Mouse (Mus musculus) T-helper 17 cell (primary cell): ENCODE data around the gene Btbd9.

Experiments used
- in situ Hi-C, 2 experiments: fragments of 300-600 bp; cut with MboI, MseI; formaldehyde crosslinking; loops; 1 replicate in 1 of 2; 2 replicates in 1 of 2; pipeline ENCODE4 v1.15.1; 2025; ENCODE audit warnings: high pct_unique_total_duplicates in 2 of 2

The Btbd9 gene

DNA sequence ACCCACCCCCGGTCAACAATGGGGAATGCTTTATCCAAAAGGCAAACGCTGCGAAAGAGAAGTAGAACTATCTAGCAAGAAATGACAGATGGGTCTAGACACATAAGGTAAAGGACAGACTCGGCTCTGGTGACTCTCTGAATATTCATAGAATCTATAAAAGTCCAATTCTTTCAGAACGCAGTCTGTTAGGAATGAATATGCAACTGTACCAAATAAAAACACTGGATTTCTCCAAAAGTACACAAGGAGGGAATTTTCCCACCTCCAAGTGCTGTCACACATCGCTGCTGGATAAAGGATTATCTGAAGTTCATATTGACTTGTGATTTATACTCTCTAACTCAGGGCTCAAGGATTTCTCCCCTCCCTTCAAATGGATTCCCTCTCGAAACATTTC, 118.8 kb downstream of the Btbd9 start:
- in situ Hi-C loops, result no loop called here

DNA sequence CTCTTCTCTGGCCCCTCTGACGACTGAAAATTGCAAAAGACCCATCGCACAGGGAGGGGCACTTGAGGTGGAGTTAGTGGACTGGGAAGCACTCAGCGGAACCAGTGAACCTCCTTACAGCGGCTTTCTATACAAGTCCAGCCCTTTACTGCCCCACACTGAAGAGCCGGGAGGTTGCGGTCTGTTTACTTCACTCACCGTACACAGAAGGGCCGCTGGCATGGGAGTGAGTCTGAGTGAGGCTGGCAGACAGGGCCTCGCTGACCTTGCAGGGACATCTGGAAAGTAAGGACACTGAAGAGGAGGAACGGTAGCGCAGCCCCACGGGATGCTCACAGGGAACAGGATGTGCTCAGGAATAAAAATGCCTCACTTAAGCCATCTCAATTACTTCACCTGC, 120.0 kb downstream of the Btbd9 start:
- in situ Hi-C loops, result no loop called here

DNA sequence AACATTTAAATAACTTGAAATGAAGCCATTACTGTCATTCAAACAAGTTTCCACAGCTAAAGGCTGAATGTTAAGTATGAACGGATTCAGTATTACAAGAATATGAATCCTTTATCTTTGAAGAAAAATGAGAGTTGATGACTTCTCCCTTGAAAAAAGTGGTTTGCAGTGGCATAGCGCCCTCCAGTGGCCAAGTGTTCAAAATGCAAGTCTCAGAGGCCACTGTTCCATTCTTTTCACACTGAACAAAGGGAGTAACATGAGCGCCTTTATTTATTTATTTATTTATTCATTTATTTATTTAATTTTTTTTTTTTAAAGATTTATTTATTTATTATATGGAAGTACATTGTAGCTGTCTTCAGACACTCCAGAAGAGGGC, 121.4 kb downstream of the Btbd9 start:
- in situ Hi-C loops, result loop anchor here in 1 of 2 experiments (5.0 kb wide), 2 partner anchors 343 to 558 kb away; no protein-coding TSS in a partner anchor

DNA sequence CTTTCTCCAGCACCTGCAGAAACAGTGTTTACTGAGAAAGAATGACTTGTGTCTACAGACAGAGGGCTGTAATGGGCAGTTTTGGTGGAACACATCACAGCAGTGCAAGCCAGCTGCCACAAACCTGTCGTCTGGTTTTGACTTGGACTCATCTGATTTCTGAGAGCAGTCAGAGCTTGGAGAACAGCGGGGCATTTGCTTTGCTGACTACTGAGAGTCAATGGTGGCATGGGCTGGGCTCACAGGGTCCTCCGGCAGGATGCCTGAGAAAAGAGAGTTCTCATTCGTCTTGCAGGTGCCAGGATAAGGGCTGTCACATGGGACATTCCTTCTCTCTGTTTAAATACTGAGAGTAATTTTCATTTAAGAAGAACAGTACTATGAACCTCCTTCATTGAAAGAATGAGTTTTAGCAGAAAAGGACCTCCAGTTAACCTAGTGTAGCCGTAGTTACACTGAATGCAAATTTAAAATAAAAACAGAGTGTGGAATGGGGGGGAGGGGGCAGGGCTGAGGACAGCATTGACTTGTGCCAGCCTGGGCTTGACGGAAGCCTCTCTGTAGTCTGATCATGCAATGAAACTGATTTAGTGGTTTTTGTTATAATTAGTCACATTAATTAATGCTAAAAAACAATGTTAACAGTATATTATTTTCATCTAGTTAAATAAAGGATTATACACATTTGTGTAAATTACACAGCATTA, 122.0 kb downstream of the Btbd9 start:
- in situ Hi-C loops, result loop anchor here in 1 of 2 experiments (5.0 kb wide), 2 partner anchors 342 to 557 kb away; no protein-coding TSS in a partner anchor

DNA sequence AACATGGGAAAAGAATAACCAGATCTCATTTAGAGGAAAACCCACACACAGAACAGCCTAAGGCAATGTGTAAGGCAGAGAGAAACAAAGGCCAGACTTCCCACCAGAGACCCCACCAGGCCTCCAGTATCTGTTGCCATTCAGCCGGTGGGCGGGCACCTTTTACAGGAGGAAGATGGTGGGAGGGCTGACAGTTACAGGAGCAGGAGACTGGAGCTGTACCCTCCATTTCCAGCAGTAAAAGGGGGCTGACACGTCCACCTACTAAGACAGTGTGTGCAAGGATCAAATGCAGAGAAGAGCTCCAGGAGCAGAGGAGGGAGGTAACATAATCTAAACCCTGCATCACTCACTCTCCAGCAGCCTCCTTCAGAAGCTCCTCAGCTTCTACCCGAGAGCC, 123.0 kb downstream of the Btbd9 start:
- in situ Hi-C loops, result loop anchor here in 1 of 2 experiments (5.0 kb wide), 2 partner anchors 341 to 556 kb away; no protein-coding TSS in a partner anchor

DNA sequence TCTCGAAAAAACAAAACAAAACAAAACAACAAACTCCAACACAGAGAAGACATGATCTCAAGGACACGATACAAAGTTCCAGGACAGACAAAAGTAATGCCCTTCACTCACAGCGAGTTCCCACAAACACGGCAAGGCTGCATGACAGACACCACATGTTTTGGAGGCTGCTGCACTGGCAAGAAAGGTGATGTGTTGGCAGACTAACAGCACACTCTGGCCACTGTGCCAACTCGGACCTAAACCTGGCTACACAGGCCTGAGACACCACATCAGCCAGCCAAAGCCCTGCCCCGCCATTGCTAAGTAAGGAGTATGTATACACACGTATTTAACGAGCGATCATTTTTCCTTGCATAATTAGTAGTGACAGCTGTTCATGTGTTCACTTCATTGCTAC, 123.9 kb downstream of the Btbd9 start:
- in situ Hi-C loops, result loop anchor here in 1 of 2 experiments (5.0 kb wide), 2 partner anchors 340 to 555 kb away; no protein-coding TSS in a partner anchor

DNA sequence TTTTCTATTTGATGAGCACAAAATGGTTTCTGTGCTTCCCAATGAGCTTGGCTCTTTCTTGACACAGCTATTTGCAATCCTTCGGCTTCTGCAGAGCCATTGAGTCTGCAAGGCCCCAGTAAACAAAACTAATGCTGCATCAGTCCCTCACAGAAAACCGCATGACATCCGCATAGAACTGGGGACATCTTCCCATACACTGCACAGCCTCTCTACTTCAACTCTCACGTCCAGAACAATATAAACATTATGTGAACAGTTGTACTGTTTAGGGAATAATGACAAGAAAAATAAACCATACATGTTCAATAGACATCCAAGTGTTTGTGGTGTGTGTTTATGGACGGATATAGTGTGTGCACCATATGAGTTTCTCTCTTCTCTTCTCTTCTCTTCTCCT, 127.7 kb downstream of the Btbd9 start:
- in situ Hi-C loops, result loop anchor here in 1 of 2 experiments (10.0 kb wide), 1 partner anchor 194 kb away; no protein-coding TSS in a partner anchor

DNA sequence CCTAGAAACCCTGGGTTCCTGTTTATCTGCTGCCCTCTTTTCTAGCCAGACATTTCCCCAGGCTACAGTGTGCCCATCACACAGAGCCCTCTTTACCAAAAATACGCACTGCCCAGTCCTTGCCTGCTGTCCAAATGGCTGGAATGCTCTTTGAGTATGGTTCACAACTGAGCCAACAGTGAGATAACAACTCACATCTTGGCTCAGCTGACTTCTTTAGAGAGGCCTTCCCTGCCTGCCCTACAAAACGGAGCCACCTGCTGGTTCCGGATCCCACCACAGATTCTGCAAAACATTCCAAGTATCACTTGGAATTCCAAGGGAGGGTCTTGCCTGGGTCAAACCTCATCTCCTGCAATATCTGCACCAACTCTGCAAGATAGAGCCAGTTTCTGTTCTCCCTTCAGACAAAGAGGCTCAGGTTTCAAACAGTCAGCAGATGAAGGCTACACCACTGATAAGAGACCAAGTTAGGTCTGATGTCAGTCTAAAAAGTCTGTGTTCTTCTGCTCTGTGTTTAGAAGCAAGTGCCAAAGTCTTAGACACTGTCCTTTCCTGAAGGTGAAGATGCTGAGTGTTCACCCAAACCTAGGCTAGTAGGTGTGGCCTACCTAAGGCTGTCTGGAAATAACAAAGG, 130.4 kb downstream of the Btbd9 start:
- in situ Hi-C loops, result loop anchor here in 1 of 2 experiments (10.0 kb wide), 1 partner anchor 191 kb away; no protein-coding TSS in a partner anchor

DNA sequence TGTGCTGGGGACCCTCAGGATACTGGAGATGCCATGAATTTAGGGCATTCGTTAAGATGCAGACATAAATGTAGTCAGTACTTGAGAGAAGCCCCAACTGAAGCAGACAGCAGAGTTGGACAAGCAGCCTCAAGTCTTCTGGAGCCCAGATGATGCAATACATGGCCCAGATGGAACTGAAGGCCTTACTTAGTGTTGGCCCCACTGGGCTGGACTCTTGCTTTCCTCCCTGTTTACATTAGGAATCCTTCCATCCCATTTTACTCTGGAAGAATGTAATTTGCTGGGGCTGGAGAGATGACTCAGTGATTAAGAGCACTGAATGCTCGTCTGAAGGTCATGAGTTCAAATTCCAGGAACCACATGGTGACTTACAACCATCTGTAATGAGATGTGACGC, 136.6 kb downstream of the Btbd9 start:
- in situ Hi-C loops, result loop anchor here in 1 of 2 experiments (10.0 kb wide), 1 partner anchor 185 kb away; no protein-coding TSS in a partner anchor

DNA sequence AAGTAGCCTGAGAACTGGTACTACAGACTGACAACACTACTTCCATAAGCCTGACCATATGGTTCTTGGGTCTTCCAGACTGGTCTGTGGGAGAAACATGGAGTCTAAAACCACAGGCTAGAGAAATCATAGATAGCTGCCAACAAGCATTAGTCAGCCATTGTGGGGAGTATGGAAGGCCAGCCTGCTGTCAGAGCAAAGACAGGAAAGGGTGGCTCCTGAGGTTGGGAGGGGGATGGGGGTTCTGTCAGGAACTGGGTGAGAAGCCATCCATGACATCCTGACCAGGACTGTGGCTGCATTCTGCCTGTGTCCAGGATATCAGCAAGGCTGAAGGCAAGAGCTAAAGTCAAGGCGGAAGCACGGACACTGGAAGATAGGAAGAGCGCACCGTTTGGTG, 137.5 kb downstream of the Btbd9 start:
- in situ Hi-C loops, result no loop called here

DNA sequence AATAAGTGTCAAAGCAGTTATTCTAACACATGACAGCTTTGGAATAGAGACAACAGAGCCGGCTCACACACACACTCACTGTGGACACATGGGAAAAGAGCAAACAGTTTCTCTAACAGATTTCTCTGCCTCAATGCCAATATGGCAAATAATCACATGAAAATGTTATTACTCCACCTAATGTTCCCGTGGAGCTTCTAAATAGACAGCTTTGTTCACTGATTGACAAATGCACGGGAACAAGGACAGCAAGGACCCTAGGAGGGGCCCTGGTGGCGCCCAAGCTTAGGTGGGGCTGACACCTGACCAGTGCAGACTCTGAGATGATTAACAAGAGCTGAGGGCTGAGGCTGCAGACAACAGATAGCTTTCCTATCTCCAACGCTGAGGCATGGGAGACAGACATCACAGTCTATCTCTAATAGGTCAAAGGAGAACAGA, 140.2 kb downstream of the Btbd9 start:
- in situ Hi-C loops, result no loop called here

DNA sequence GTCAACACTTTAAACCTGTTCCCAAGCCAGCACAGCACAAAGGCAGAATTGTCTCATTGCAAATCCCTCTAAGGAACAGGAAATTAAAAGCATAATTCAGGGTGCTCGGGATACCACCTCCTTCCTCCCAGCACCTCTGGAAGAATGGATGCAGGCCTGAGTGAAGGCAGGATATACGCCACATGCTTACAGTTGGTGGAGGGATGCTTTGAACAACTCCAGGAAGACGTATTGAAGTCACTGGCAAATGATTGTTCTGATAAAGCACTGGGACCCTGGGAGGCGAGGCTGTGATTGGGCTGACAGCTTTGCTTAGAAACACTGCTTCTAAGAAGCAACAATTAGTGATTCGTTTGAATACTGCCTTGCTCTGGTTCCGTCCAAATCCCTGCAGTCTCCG, 140.8 kb downstream of the Btbd9 start:
- in situ Hi-C loops, result no loop called here

DNA sequence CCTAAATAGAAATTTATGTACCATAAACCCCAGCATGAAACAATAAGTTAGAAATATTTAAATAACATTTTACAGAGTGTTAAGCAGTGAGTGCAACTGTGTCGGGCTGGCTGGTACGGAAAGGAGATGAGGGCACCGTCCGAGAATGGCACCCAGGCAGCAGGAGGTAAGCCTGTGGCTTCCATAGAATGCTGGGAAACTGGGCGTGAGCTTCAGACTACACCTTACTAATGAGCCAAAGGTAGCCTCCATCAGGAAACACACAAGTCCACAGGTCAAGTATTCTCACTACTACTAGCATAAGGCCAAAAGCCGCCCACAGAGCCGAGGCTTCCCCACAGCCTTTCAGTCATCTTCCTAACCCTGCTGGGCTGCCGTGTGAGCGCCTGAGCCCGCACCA, 144.2 kb downstream of the Btbd9 start:
- in situ Hi-C loops, result no loop called here

DNA sequence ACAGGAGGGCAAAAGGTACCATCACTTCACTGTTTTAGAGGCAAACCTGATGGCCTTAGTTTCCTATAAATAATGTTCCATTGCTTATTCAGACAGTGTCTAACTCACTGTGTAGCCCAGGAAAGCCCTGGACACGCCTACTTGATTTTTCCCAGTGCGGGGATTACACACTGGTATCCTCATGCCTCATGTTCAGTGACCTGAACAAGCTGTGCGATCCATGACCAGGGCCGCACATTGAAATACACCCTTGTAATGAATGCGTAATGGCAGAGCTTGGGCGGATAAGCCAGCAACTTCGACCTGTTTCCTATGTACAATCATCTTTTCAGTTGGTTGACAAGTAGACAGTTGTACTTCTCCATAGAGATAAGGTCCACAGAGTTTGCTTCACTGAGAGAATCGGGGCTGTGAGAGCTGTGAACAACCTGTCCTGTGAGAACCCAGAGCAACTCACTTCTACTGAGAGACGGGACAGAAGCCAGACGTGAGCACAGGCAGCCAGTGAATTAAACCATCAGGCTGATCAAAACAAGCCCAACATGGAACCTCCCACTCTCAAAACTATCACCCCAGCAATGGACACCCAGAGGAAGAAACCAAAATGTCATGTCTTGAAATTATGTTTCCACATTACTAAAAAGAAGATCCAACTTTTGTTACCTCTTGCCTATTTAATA, 145.2 kb downstream of the Btbd9 start:
- in situ Hi-C loops, result no loop called here

DNA sequence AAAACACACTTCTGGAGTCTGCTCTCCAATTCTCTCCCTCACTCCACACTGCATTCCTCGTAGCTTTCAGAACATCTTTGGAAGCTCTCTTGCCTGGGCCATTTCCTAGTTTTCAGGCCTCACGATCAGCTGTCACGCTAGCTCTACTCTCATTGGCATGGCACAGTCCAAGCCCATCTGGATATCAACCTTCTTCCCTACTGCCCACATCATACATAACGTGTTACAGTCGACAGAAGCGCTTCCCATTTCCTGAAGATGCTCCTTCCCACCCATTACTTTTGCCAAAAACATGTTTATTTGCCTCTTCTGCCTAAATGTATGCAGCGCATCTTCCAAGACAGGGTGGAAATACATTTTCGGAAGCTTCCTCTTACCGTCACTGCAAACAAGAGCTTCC, 147.6 kb downstream of the Btbd9 start:
- in situ Hi-C loops, result no loop called here

DNA sequence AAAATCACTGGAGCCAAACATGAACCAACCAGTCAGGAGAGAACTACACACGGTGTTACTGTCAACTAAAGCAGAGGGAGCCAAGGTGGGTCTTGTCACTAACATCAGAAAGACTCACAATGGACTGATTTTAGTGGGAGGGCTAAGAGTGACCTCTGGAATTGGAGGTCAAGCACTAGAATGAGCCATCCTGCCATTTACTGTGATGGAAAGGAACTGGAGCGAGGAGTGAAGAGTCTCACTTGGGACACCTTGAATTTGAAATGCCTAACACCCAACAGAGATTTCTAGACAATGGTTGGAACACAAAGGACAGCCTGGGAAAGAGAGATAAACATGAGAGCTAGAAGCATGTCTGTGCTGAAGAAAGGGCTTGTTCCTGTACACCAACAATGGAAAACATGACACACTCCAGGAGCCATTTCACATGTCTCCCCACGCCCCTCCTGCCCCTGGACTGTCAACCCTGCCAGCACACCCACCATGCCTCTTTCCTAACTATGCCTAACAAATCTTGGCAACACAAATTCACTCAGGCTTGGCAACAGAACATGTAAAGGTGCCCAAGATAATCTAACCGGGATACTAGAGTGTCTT, 152.9 kb downstream of the Btbd9 start:
- in situ Hi-C loops, result no loop called here

DNA sequence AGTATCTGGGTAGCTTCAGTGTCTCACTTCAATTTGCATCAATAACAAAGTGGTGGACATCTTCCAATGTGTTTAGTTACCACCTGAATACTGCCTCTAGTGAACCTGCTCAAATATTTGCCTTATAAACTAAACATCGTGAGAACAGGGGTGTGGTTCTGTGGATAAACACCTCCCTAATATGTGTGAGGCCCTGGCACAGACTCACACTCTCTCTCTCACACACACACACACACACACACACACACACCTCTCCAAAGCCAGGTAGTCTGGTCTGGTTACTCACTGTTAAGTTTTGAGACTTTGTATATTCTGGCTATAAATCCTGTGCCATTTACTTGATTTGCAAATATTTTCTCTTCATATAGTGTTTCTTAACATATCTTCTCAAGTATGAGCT, 154.0 kb downstream of the Btbd9 start:
- in situ Hi-C loops, result no loop called here

DNA sequence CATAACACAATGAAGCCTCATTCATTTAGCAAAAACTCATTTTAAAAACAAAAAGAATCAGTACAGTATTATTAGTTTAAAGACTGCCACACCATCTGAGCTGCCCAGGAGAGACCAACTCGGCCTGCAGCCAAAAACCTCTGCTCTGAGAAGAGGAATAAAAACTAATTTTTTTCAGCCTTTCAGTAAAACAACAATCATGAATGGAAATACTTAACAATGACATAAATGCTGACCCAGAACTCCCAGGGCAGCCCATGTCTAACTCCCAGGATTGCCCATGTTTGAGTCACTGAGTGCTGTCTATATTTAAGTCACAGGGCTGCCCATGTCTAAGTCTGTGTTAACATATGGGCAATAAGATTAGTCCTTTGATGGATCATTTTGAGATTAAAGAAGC, 155.0 kb downstream of the Btbd9 start:
- in situ Hi-C loops, result no loop called here

DNA sequence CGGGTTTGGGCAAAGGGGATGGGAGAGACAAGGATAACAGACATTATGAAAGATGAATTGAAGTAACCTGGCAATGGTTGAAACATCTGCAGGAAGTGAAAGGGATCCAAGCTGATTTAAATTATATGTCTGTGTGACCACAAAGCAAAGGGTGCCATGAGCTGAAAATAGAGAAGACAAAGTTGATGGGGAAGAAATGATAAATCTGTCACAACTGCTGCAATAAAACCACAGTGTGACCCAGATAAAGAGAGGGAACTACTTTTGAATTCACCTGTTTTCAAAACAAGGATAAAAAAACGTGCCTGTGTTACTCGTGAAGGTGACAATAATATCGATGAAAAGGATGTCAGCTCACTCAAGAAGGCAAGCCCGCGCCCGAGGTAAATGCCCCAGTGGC, 156.8 kb downstream of the Btbd9 start:
- in situ Hi-C loops, result no loop called here

DNA sequence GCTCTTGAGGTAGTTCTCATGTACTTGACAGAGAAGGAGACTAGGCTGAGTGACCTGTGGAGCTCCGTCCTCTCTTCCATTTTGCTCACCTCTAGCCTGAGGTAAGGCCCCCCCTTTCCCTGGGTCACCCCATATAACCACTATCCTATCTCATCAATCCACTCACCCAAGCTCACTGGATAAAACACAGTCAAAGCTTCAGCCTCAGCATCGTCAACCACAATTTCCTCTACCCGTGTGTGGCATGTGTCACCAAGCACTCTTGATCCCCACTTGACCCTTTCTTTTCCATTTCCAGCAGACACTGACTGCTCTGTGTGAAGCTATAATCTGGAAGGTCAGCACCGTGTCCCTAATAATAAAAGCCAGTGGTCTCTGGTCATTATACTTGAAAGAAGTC, 157.8 kb downstream of the Btbd9 start:
- in situ Hi-C loops, result no loop called here

DNA sequence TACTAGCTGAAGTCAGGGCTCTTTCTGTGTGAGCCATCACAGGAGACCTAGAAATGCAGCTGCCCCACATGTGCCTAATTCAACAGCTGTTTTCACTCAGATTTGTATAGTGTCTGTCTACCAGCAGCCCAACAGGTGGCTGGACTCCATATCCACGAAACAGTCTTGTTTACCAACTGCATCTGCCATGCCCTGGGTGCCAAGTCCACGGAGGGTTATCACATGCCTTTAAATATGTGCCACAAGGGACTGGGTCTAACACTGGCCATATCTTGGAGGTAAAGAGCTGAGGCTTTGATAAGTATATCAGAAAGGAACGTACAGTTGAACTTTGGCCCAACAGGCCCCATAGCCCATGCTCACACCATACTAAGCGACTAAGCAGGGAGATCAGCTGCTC, 159.2 kb downstream of the Btbd9 start:
- in situ Hi-C loops, result no loop called here

DNA sequence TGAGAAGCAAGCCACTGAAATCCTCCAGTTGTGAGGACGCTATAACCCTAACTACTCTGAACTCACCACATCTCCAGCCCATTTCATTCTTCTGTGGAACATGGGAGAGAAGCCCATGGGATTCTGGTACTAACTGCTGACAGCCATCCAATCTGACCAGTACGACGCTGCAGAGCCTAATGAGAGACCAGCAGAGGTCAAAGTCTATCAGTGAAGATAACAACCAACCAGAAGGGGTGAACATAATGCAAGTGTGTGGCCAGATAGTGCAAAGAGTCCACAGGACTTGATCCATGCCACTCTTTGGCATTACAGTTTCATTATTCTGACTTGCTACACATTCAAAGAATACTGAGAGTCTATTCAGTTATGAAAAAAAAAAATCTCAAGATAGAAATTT, 160.6 kb downstream of the Btbd9 start:
- in situ Hi-C loops, result no loop called here
